Mouse (Mus musculus) cerebellum, adult 9-11 months (tissue): Measurements from ENCODE around the gene Osbpl8.
A peak's percentile ranks its signal among the peaks of the same experiment; 100 is the strongest.

ENCODE experiments used
- DNase-seq: peaks from one replicate; pipeline ENCODE4 v3.0.0; 2022

Osbpl8 gene

GRCm38 (mm10) chr10:111155571-111155970 lies 9.0 kb upstream of the Osbpl8 start:
- no peak for DNase-seq

- no peak for DNase-seq
Observed at GRCm38 (mm10) chr10:111156394-111157190, 8.0 kb upstream of the Osbpl8 start.

DNA sequence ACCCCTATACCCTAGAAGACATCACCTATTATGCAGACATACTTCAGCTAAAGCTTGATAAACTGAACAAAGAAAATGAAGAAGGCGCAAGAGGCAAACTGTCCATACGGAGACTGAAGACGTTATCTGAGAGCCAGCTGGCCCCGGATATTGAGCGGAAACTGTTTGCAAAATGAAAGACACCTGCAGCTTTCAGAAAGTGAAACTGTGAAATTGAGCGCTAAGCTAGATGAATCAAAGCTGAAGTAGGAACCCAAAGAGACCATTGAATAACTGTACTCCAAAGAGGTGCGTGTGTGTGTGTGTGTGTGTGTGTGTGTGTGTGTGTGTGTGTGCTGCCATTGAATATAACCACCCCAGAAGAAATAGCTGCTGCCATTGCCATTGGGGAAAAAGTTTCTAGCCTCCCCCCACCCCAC lies 7.3 kb upstream of the Osbpl8 start:
- DNase-seq: no peak

GRCm38 (mm10) chr10:111159789-111160522 lies 4.6 kb upstream of the Osbpl8 start:
- no peak for DNase-seq

DNA sequence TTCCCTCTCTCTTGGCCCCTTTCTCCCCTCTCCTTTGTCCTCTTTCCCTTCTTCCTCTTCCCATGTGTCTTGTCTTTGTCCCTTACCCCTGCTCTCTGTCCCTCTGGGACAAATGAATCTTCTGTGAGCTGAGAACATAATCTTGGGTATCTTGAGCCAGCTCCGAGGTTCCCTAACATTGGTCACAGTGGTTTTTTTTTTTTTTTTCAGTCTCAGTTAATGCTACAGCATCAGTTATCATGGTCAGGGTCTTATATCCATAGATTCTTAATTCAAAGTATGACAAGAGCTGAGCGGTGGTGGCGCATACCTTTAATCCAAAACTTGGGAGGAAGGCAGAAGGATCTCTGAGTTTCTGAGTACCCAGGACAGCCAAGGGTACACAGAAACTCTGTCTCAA lies 4.0 kb upstream of the Osbpl8 start:
- DNase-seq: no peak

DNA sequence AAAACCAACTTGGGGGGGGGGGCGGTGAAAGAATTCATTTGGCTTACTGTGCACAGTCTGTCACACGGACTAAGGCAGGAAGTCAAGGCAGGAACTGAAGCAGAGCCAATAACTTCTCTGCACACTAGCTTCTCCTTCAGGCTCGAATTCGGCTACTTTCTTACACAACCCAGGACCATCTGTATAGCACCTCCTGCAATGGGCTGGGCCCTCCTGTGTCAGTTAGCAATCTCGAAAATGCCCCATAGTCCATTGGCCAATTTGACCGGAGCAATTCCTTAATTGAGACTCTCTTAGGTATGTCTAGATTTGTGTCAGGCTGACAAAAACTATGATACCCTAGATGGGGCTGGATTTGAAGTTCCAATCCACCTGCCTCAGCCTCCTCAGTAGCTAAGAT lies 3.2 kb upstream of the Osbpl8 start:
- no peak for DNase-seq

DNA sequence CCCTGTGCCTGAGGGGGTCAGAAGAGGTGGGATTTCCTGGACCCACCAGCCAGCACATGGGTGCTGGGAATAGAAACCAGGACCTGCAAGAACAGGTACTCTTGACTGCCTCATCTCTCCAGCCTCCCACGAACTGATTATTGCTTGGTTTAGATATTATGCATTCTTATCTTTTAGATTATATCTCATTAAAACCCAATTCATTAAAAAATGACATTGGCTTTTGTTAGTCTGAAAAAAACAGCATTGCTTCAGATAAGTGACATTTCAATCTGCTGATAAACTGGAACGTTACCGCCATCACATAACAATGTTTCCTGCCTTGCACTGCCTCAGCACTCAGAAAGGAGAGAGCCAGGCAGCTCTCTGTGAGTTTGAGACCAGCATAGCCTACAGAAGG lies 1.5 kb upstream of the Osbpl8 start:
- no peak for DNase-seq

- DNase-seq: no peak
Observed at GRCm38 (mm10) chr10:111163601-111164240, 831 bp upstream of the Osbpl8 start.

DNA sequence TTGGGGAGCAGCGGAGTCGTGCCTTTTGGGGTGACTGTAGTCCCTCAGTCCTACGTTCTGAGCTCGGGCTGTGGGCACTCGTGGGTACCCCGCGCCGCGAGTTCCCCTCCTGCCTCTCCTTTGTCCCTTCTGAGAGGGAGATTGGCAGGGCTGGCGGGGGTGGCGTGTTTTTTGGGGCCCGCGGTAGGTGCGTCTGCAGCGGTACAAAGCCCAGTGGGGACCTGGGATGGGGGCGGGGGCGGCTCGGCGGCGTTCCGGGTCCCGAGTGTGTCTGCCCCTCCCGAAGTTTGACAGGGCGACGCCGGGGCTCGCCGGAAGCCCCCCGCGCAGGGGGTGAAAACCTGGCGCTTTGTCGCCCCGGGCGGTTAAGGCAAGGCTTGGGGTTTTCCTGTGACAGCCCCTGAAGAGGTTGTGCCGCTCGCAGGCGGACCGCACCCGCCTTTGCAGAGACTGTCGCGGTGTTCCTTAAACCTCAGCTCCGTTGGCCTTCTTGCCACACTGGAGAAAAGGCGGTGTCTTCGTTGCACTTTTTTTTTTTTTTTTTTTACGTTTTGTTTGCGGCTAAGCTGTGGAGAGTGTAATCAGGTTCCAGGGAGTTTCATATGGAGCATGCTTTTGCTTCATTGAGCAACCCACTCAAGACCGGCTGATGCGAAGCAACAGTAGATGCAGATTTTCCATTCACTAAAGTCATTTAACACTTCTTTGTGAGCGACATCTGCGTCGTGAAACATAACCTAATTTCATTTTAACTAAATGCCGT lies 848 bp downstream of the Osbpl8 start:
- DNase-seq: peak; percentile 80

GRCm38 (mm10) chr10:111166057-111166841 lies 1.7 kb downstream of the Osbpl8 start:
- DNase-seq: no peak

GRCm38 (mm10) chr10:111167444-111167843 lies 2.9 kb downstream of the Osbpl8 start:
- DNase-seq: no peak

- no peak for DNase-seq
Observed at GRCm38 (mm10) chr10:111168305-111168704, 3.8 kb downstream of the Osbpl8 start.

DNA sequence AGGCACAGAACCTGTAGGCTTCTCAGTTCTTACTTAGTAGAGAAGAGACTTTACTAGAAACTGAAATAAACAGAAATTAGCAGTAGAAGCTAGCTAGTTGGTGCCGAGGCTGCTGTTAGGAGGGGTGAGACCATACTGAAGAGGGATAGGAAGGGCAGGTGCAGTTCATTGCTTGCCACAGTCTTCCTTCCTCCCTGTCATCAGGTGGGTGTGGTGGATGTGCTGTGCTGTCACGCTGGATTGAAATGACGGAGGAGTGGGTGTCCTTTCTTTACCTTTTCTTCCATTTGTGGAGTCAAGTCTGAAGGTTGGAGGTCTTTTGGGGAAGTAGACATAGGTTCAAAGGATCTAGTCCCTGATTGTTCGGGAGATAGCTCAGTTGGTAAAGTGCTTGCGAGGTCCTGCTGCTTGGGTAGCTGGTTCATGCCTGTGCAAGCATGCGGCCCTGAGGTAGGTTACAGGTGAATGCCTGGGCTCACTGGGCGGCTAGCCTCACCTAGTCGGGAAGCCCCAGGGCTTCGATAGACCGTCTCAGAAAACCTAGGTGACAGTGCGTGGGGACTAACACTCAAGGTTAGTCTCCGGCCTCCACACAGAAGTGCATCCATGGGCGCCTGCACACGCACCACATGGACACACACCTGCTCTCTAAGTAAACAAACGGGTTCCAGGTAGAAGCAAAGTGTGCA lies 6.8 kb downstream of the Osbpl8 start:
- no peak for DNase-seq

DNA sequence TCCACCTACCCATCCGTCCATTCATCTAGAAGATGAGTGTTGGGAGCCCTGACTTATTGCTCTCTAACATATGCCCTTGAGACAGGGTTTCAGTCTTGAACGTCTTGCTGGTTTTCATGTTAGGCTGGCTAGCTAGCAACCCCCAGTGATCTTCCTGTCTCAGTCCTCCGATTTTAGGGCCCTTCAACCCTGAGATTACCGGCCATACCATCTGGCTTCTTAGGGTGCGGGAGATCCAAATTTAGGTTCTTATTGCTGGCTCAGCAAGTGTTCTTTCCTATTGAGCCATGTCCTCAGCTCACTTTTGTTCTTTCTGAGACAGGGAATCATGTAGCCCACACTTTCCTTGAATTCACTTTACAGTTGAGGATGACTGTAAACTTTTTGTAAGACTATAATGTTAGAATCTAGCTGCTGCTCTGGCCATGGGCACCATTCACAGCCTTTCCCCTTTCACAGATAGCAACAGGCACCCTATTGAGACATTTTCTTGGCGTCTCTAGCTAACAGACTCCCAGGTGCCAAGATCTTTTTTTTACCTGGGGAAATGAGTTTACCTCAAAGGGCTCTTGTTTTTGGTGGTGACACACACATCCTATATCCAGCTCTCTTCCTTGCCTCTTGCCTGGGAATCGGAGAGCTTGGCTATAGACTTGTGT lies 9.2 kb downstream of the Osbpl8 start:
- peak; percentile 57 for DNase-seq

- no peak for DNase-seq
Observed at GRCm38 (mm10) chr10:111177336-111177735, 12.8 kb downstream of the Osbpl8 start.

DNA sequence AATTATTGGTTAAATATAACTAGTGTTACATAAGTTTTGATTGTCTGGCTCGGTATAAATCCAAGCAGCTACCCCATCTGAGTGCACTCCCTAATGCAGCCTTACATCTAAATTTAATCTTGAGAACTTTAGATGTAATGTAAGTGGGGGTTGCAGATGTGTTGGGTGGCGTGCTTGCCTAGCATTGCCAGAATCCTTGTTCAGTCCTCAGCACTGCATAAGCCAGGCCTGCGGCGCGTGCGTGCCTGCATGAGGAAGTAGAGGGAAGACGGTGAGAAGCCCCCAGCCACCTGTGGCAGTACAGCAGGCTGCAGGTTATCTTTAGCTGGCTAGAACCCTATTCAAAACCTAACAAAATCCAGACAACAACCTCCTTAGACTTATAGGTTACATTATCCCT lies 13.5 kb downstream of the Osbpl8 start:
- no peak for DNase-seq

DNA sequence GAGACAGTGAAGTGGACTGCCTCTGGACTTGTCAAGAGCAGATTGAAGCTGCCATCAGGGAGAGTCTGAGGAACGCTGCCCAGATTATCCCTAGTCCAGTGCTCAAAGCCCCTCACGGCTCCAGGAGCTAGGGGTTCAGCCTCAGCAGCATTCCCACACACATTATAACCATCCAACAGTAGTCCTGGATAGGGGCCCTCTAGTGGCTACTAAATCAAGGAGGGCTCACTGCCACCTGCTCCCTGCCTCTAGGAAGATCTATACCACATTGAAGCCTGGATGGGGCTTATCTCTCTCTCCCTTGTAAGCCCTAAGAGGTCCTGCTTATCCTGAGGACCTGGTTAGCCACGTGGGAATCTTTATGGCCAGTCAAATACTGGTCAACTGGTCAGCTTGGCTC lies 16.1 kb downstream of the Osbpl8 start:
- DNase-seq: no peak

GRCm38 (mm10) chr10:111183634-111184270 lies 19.2 kb downstream of the Osbpl8 start:
- DNase-seq: peak; percentile 44

GRCm38 (mm10) chr10:111185574-111186269 lies 21.2 kb downstream of the Osbpl8 start:
- no peak for DNase-seq

DNA sequence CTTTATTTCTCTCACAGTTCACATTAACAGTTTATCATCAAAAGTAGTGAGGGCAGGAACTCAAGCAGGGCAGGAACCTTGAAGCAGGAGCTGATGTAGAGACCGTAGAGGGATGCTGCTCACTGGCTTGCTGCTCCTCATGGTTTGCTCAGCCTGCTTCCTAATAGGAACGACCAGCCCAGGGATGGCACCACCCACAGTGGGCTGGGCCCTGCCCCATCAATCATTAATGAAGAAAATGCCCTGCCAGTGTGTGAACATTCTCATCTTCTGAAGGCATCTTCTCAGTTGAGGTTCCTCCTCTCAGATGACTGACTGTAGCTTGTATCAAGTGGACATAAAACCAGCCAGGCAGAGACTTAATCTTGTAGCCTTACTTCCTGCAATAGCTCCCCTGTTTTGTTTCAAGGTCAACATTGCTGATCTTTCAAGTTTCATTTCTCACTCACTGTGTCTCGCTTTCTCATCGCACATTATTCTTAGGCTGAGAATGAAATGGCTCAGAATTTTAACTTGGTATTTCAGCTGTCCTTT lies 24.5 kb downstream of the Osbpl8 start:
- DNase-seq: no peak
